Mouse (Mus musculus) heart, adult 2 months (tissue): ENCODE data around the gene Ttc39d. TPM values are rescaled to one million over a fixed set of nuclear protein-coding genes. Genes with fewer than 3 reads are reported as not detected.

Experiments used
- DNase-seq, 2 experiments: peaks; one replicate each; pipeline ENCODE4 v3.0.0; 2021
- H3K27ac ChIP-seq: fragments of 200-600 bp; 2 replicates; pipeline ENCODE4 v1.8.1; 2022
- H3K27me3 ChIP-seq: fragments of 200-500 bp; 2 replicates; pipeline ENCODE4 v1.6.1; 2012; ENCODE audit warnings: mild to moderate bottlenecking, low read length, inconsistent platforms, mixed read lengths; ENCODE audit not compliant: control insufficient read depth, insufficient read depth
- H3K36me3 ChIP-seq: fragments of 200-500 bp; 2 replicates; pipeline ENCODE4 v1.6.1; 2012; ENCODE audit warnings: low read length, inconsistent platforms; ENCODE audit not compliant: control insufficient read depth, insufficient read depth
- H3K4me1 ChIP-seq: fragments of 200-500 bp; 2 replicates; pipeline ENCODE4 v1.6.1; 2011; ENCODE audit warnings: low read length; ENCODE audit not compliant: control insufficient read depth, insufficient read depth
- H3K4me3 ChIP-seq: fragments of 200-600 bp; 2 replicates; pipeline ENCODE4 v1.8.1; 2022
- H3K79me2 ChIP-seq: fragments of 200-500 bp; replicated peaks from 2 replicates; pipeline ENCODE4 v1.6.1; 2012; ENCODE audit warnings: mild to moderate bottlenecking, inconsistent platforms, low read length, moderate library complexity, mixed read lengths; ENCODE audit not compliant: control insufficient read depth, insufficient read depth
- H3K9ac ChIP-seq: fragments of 200-500 bp; 2 replicates; pipeline ENCODE4 v1.6.1; 2012; ENCODE audit warnings: low read depth, mild to moderate bottlenecking, control low read depth, inconsistent platforms, low read length, mixed read lengths
- CTCF ChIP-seq: fragments of 200-600 bp; IDR thresholded peaks from 2 replicates; pipeline ENCODE4 v1.8.1; 2022; ENCODE audit warnings: antibody characterized with exemption, mild to moderate bottlenecking, moderate library complexity
- EP300 ChIP-seq: fragments of 200-500 bp; IDR thresholded peaks from 2 replicates; pipeline ENCODE4 v1.6.1; 2011; ENCODE audit warnings: low read depth, low read length, control low read depth; ENCODE audit not compliant: insufficient read depth
- POLR2A ChIP-seq: fragments of 200-500 bp; IDR thresholded peaks from 2 replicates; pipeline ENCODE4 v1.6.1; 2011; ENCODE audit warnings: mild to moderate bottlenecking, low read depth, low read length, control low read depth; ENCODE audit not compliant: insufficient read depth
- WGBS: fragments of 180-500 bp; shearing (Covaris S2); methylation state at CpG from one replicate; pipeline ENCODE4 v1.1.7; 2018; 5-methylcytosine and 5-hydroxymethylcytosine counted together
- intact Hi-C: fragments of 180-260 bp; cut with DNase I; formaldehyde crosslinking; loops from one replicate; pipeline ENCODE4 v1.15.1; 2025
- polyA plus RNA-seq: library from polyadenylated mRNA; depleted of rRNA; stranded (reverse); fragments of >200 nt; gene quantifications from 2 replicates; pipeline ENCODE4 v1.2.3, GENCODE M21; 2012
- total RNA-seq, 2 experiments: library from RNA; stranded (reverse); gene quantifications; 2 replicates each; pipeline ENCODE4 v1.2.3; 2021

Ttc39d gene
- total and polyA plus RNA-seq, 3 experiments = 0.10 to 0.18 TPM; not detected in 1

DNA sequence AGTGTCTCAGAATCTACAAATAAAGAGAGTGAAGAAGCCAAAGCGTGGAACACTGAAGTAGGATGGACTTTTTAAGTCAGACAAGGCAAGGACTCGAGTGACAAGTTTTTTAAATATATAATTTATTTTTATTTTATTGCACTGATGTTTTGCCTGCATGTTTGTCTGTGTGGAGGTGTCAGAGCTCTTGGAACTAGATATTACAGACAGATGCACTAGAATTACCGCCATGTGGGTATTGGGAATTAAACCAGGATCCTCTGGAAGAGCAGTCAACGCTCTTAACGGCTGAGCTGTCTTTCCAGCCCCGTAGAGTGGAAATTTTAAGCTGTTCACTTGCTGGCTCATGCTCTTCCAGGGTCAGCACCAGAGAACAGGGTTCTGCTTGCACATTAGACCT lies 40.9 kb upstream of the Ttc39d start:
- Histone ChIP-seq H3K4me3 (no peak overlapping the region), H3K4me1 (peaks cover 16% of the 10 kb centered on the region), H3K79me2 (no peaks in the 10 kb centered on the region), H3K27me3 (no peaks in the 10 kb centered on the region), H3K36me3 (no peaks in the 10 kb centered on the region; the same call in none of the 2 replicates), H3K27ac (peak overlapping the region; percentile 56; the same call in 1 of the 2 replicates), H3K9ac (no peak overlapping the region)
- intact Hi-C loops = no loop called here
- DNase-seq = no peak
- TF ChIP-seq POLR2A (no peak), EP300 (no peak), CTCF (no peak)
- 81% methylated on average over 6 of the region's 6 CpGs for WGBS

DNA sequence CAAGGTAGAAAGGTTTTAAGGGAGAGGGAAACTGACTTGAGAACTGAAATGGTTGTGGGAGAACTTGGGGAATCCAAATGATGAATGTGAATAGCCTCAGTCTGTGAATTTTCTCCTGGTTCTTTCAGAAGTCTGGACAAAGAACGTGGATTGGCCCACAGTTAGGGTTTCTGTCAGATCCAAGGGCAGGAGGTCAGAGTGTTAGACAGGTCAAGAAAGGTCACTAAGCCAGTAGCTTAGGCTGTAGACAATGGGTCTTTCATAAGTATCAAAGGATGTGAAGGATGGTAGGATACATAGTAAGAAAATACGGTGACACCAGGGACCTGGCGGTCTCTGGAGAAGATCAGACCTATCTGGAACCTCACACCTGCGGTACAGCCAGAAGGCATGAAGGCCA lies 39.8 kb upstream of the Ttc39d start:
- H3K79me2 ChIP-seq = no peaks in the 10 kb centered on the region
- WGBS = 67% methylated on average over 4 of the region's 4 CpGs
- no peak overlapping the region for H3K4me3 ChIP-seq
- peak overlapping the region; percentile 36 for H3K27ac ChIP-seq
- no peak overlapping the region for H3K9ac ChIP-seq
- no peak for DNase-seq
- peaks cover 14% of the 10 kb centered on the region for H3K4me1 ChIP-seq
- no peak for TF ChIP-seq POLR2A
- TF ChIP-seq CTCF = no peak
- no peak for TF ChIP-seq EP300
- H3K27me3 ChIP-seq = no peaks in the 10 kb centered on the region
- no peaks in the 10 kb centered on the region; the same call in none of the 2 replicates for H3K36me3 ChIP-seq
- intact Hi-C loops = no loop called here

DNA sequence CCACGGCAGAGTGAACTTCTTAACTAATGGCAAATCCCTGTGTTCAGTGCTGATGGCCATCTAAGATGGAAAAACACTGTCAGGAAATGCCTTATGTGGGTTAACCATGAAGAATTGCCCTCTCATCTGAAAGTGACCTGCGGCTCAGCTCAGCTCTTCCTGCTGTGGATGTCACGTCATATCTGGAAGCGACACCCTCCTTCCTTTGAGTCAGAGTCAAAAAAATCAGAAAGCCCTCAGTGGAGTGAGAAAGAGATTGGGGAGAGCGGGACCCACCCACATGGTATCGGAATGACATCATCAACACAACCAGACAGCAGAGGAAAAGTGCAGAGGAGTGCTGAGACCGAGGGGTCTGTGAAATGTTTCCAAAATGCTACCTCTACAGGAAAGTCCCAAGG lies 39.4 kb upstream of the Ttc39d start:
- H3K27me3 ChIP-seq = no peaks in the 10 kb centered on the region
- no peak overlapping the region for H3K9ac ChIP-seq
- H3K4me1 ChIP-seq = peaks cover 14% of the 10 kb centered on the region
- H3K27ac ChIP-seq = peak overlapping the region; percentile 58
- H3K4me3 ChIP-seq = no peak overlapping the region
- intact Hi-C loops = no loop called here
- WGBS = 39% methylated on average over 7 of the region's 7 CpGs
- no peak for TF ChIP-seq POLR2A
- TF ChIP-seq EP300 = 0 out of 2 replicates have a peak, but pooled peaks have one; percentile 19
- DNase-seq = peak in 1 of 2 experiments; percentile 43
- H3K36me3 ChIP-seq = no peaks in the 10 kb centered on the region; the same call in none of the 2 replicates
- H3K79me2 ChIP-seq = no peaks in the 10 kb centered on the region

DNA sequence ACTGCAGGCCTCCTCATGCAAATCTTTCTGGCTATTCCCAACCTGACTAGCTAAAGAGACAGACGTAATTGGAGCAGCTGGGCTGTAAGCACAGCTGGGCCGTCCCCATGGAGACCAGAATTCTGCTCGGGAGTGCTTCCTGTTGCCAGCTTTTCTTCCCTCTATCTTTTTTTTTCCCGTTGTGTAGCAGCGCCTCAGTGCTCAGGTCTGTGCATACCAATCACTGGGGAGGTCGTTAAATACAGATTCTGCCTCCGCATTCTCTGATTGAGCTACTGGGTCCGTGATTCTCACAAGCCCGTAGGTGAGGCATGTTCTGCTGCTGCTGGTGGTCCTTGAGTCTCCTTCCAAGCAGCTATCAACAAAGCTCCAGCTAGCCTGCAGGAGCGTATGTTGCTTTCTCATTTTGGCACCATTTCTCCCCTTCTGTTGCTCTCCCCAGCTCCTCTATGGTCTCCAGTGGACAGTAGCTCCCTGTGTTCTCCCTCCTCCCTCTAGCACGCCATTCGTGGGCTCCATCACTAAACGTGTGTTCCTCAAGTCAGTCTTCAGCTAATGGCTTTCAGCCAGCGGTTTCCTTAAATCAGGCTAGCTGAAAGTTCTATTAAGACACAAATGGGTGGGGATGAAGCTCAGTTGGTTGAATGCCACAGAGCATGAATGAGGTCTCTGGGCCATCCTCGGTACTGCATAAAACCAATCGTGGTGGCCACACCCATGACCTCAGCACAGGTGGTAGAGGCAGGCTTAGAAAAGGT lies 38.7 kb upstream of the Ttc39d start:
- intact Hi-C loops = no loop called here
- no peak overlapping the region; the same call in 1 of the 2 replicates for H3K4me3 ChIP-seq
- H3K36me3 ChIP-seq = no peaks in the 10 kb centered on the region; the same call in none of the 2 replicates
- H3K27ac ChIP-seq = peak overlapping the region; percentile 58
- H3K9ac ChIP-seq = no peak overlapping the region
- H3K79me2 ChIP-seq = no peaks in the 10 kb centered on the region
- peaks cover 17% of the 10 kb centered on the region for H3K4me1 ChIP-seq
- TF ChIP-seq CTCF = no peak
- no peak for TF ChIP-seq POLR2A
- no peak for TF ChIP-seq EP300
- no peaks in the 10 kb centered on the region for H3K27me3 ChIP-seq
- 39% methylated on average over 16 of the region's 16 CpGs for WGBS
- peak; percentile 46 to 63 for DNase-seq

DNA sequence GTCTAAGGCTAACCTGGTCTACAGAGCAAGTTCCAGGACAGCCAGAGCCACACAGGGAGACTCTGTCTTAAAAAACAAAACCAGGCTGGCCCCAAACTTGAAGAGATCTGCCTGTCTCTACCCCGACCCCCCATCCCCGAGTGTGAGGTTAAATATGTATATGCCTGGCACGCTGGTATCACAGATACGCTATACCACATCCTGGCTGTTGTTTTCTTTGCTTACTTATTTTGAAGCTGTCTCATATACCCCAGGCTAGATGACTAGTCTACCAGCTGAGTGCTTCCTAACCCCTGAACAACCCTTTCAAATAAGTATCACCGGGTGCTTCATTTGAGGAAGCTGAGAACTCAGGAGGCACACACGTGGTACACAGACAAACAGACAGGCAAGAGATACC lies 37.5 kb upstream of the Ttc39d start:
- peaks cover 16% of the 10 kb centered on the region for H3K4me1 ChIP-seq
- WGBS = 94% methylated on average over 6 of the region's 6 CpGs

DNA sequence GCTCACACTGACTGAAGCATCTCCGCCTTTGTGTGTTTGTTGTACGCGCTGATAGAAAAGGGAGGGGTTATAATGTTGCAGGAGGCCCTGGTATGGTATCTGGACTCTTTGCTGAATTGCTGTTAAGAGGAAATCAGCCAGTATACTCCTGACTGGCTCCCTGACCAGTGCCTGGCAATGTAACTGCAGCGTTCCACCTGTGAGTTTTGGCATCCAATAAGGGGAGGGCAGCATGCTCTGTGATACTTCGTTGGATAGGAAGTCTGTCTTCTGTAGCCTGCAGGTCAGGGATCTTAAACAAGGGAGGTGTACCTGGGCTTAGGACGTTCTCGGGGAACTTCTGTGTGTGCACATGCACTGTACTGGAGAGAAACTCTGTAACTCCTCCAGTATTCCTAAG lies 36.3 kb upstream of the Ttc39d start:
- 85% methylated on average over 7 of the region's 7 CpGs for WGBS
- intact Hi-C loops = no loop called here

More for the DNA sequence above, 37.5 kb upstream of the Ttc39d start:
- Histone ChIP-seq H3K9ac (no peak overlapping the region), H3K4me3 (no peak overlapping the region), H3K79me2 (no peaks in the 10 kb centered on the region), H3K36me3 (no peaks in the 10 kb centered on the region; the same call in none of the 2 replicates), H3K27me3 (no peaks in the 10 kb centered on the region), H3K27ac (no peak overlapping the region)
- DNase-seq = no peak
- intact Hi-C loops = no loop called here
- no peak for TF ChIP-seq EP300
- no peak for TF ChIP-seq CTCF
- no peak for TF ChIP-seq POLR2A

More for the DNA sequence above, 36.3 kb upstream of the Ttc39d start:
- TF ChIP-seq CTCF = no peak
- TF ChIP-seq POLR2A = no peak
- no peak for TF ChIP-seq EP300
- DNase-seq = no peak
- no peak overlapping the region for H3K27ac ChIP-seq
- H3K36me3 ChIP-seq = no peaks in the 10 kb centered on the region; the same call in 1 of the 2 replicates
- H3K27me3 ChIP-seq = no peaks in the 10 kb centered on the region
- no peaks in the 10 kb centered on the region for H3K79me2 ChIP-seq
- H3K4me3 ChIP-seq = no peak overlapping the region
- no peak overlapping the region for H3K9ac ChIP-seq
- peaks cover 8% of the 10 kb centered on the region for H3K4me1 ChIP-seq
